Mouse (Mus musculus) small intestine, adult 2 months (tissue): ENCODE measurements at regions not wholly inside any gene's neighbourhood (a gene's known extent, or its start where the extent isn't known, plus 50 kb on each side); places are given as distances from the start of the nearest gene placed in this dataset.

Experiments
- H3K27ac ChIP-seq: fragments of 200-500 bp; 2 replicates; pipeline ENCODE4 v1.5.1; 2012; ENCODE audit warnings: low read depth, low read length, control low read depth, inconsistent platforms; ENCODE audit not compliant: insufficient read depth
- H3K27me3 ChIP-seq: fragments of 200-500 bp; 2 replicates; pipeline ENCODE4 v1.6.1; 2012; ENCODE audit warnings: mild to moderate bottlenecking, moderate library complexity, low read length, inconsistent platforms; ENCODE audit not compliant: control insufficient read depth, insufficient read depth
- H3K36me3 ChIP-seq: fragments of 200-500 bp; 2 replicates; pipeline ENCODE4 v1.6.1; 2012; ENCODE audit warnings: mild to moderate bottlenecking, low read length, control low read depth, inconsistent platforms; ENCODE audit not compliant: control insufficient read depth, insufficient read depth
- H3K4me1 ChIP-seq: fragments of 200-500 bp; 2 replicates; pipeline ENCODE4 v1.6.1; 2012; ENCODE audit warnings: low read length, inconsistent platforms, mixed read lengths; ENCODE audit not compliant: control insufficient read depth, insufficient read depth, insufficient read length
- H3K4me3 ChIP-seq: fragments of 200-500 bp; 2 replicates; pipeline ENCODE4 v1.5.1; 2012; ENCODE audit warnings: low read depth, mild to moderate bottlenecking, control low read depth, inconsistent platforms, low read length, moderate library complexity
- CTCF ChIP-seq: fragments of 200-500 bp; IDR thresholded peaks from 2 replicates; pipeline ENCODE4 v1.5.1; 2012; ENCODE audit warnings: low read depth, mild to moderate bottlenecking, control low read depth, inconsistent platforms, low read length, moderate library complexity, mixed read lengths; ENCODE audit not compliant: insufficient replicate concordance, insufficient read length; ENCODE audit errors: extremely low read depth
- POLR2A ChIP-seq: fragments of 200-500 bp; IDR thresholded peaks from 2 replicates; pipeline ENCODE4 v1.6.1; 2012; ENCODE audit warnings: low read depth, mild to moderate bottlenecking, control low read depth, inconsistent platforms, low read length, moderate library complexity
- WGBS: fragments of 180-500 bp; shearing (Covaris S2); methylation state at CpG from one replicate; pipeline ENCODE4 v1.1.7; 2018; 5-methylcytosine and 5-hydroxymethylcytosine counted together

- no peak overlapping the region for H3K27ac ChIP-seq
- TF ChIP-seq POLR2A: no peak
- 24% methylated on average over 18 of the region's 18 CpGs for WGBS
- no peaks in the 10 kb centered on the region for H3K4me1 ChIP-seq
- no peaks in the 10 kb centered on the region for H3K27me3 ChIP-seq
- no peaks in the 10 kb centered on the region for H3K36me3 ChIP-seq
- H3K4me3 ChIP-seq: peak overlapping the region; percentile 29
Measured at GRCm38 (mm10) chr1:136781561-136782025, 156.9 kb downstream of the Zfp281 start.

GRCm38 (mm10) chr1:136782261-136782660 lies 157.6 kb downstream of the Zfp281 start:
- no peaks in the 10 kb centered on the region for H3K36me3 ChIP-seq
- no peak overlapping the region for H3K27ac ChIP-seq
- WGBS: 42% methylated on average over 10 of the region's 10 CpGs
- TF ChIP-seq CTCF (no peak), POLR2A (no peak)
- no peaks in the 10 kb centered on the region for H3K27me3 ChIP-seq
- no peak overlapping the region for H3K4me3 ChIP-seq
- H3K4me1 ChIP-seq: no peaks in the 10 kb centered on the region

GRCm38 (mm10) chr1:136784178-136784577 lies 159.5 kb downstream of the Zfp281 start:
- no peaks in the 10 kb centered on the region for H3K36me3 ChIP-seq
- TF ChIP-seq POLR2A (no peak), CTCF (no peak)
- WGBS: 66% methylated on average over 9 of the region's 9 CpGs
- H3K27me3 ChIP-seq: no peaks in the 10 kb centered on the region
- no peaks in the 10 kb centered on the region for H3K4me1 ChIP-seq
- no peak overlapping the region for H3K4me3 ChIP-seq
- 0 out of 2 replicates have a peak overlapping the region, but pooled peaks have one; percentile 15 for H3K27ac ChIP-seq

GRCm38 (mm10) chr1:136788979-136789513 lies 164.3 kb downstream of the Zfp281 start:
- TF ChIP-seq CTCF (no peak), POLR2A (no peak)
- Histone ChIP-seq H3K4me1 (no peaks in the 10 kb centered on the region), H3K36me3 (no peaks in the 10 kb centered on the region), H3K27ac (no peak overlapping the region), H3K27me3 (no peaks in the 10 kb centered on the region), H3K4me3 (no peak overlapping the region)
- WGBS: 77% methylated on average over 30 of the region's 30 CpGs

GRCm38 (mm10) chr1:136791641-136792040 lies 166.9 kb downstream of the Zfp281 start:
- H3K27me3 ChIP-seq: no peaks in the 10 kb centered on the region
- 49% methylated on average over 1 of the region's 1 CpGs for WGBS
- H3K27ac ChIP-seq: no peak overlapping the region
- TF ChIP-seq CTCF (no peak), POLR2A (no peak)
- no peaks in the 10 kb centered on the region for H3K4me1 ChIP-seq
- no peaks in the 10 kb centered on the region for H3K36me3 ChIP-seq
- H3K4me3 ChIP-seq: no peak overlapping the region
